Mouse (Mus musculus) testis, postnatal 10 days (tissue): Measurements from ENCODE around the gene Il22ra2.
A peak's percentile ranks its signal among the peaks of the same experiment; 100 is the strongest.

Experiments
- DNase-seq: peaks from one replicate; pipeline ENCODE4 v3.0.0; 2021; ENCODE audit warnings: low spot score

The Il22ra2 gene

DNA sequence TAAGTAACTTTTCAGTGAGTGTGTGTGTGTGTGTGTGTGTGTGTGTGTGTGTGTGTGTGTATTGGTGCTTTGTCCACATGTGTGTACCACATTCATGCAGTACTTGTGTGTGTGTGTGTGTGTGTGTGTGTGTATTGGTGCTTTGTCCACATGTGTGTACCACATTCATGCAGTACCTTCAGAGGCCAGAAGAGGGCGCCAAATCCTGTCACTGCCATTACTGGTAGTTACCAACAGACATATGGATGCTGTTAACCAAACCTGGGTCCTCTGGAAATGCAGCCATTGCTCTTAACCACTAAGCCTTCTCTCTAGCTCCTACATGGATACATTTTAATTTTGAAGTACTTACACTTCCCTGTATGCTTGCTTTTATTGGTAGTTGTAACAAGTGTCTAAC lies 20.3 kb upstream of the Il22ra2 start:
- DNase-seq: peak; percentile 75

DNA sequence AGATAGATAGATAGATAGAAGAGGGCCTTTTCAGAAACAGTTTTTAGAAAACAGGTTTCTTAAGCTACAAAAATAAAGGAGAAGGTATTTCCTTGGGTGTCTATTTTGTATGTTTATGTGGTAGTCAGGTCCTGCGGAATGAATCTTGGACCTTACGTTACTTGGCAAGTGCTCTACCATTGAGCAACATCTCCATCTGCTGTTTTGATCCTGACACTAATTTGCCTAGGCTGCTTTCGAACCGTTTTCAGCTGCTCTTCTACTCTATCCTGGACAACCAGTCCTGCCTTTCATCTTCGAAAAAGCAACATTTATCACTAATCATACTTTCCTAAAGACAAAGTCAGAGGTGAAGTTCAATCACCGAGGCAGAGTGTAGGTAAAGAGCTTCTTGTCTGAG lies 18.6 kb upstream of the Il22ra2 start:
- DNase-seq: no peak

DNA sequence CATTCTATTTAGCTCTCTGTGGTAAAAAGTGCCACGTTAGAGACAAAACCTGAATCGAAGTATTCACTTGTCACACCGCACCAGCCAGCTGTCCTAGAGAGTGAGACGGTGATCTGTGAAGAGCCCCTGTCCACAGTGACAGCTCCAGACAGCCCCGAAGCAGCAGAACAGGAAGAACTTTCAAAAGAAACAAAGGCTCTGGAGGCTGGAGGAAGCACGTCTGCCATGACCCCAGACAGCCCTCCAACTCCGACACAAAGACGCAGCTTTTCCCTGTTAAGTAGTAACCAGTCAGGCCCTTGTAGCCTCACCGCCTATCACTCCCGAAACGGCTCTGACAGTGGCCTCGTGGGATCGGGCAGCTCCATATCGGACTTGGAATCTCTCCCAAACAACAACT lies 12.7 kb upstream of the Il22ra2 start:
- no peak for DNase-seq

DNA sequence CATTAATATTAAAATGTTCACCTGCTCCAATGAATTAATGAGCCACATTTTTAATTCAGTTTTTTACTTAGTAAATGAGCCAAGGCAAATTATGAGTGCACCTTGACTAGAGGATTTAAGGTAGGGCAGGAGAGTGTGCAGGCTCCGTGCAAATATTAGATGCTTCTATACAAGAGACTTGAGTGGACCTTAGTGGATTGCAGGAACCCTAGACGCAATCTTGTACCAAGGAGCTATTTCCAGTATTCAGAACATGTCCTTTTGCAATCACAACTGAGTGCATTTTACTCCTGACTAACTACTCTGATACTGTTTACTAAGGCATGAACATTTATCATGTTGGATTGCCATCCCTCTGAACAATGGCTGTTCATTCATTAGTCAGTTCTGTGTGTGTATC lies 10.2 kb upstream of the Il22ra2 start:
- no peak for DNase-seq

DNA sequence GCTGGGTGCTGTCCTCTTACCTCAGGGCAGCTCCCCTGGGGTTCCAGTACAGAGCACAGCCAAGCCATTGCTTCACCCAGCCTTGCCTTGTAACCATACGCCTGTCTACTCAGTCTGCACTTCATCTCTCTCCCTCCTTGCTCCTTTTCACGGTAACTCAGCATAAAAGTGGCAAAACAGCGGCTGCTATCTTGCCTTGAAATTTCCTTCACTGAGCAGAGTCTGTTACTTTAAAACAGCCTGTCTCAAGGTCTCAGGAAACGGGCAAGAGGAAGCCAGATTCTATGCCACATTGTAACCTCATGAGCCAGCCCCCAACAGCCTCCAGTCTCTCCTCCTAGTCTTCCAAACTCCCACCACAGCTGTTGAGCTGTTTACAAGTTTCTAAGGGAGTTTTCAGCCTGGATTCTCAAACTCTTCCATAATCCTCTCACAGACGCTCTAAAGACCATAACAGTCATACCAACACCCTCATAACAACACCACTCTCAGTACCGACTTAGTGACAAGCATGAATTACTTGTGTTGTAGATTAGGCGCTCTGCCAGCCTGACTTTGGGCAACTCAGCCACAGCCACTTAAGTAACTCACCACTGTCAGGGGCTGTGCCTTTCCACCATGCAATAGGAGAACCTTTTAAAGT lies 8.6 kb upstream of the Il22ra2 start:
- DNase-seq: peak; percentile 58

DNA sequence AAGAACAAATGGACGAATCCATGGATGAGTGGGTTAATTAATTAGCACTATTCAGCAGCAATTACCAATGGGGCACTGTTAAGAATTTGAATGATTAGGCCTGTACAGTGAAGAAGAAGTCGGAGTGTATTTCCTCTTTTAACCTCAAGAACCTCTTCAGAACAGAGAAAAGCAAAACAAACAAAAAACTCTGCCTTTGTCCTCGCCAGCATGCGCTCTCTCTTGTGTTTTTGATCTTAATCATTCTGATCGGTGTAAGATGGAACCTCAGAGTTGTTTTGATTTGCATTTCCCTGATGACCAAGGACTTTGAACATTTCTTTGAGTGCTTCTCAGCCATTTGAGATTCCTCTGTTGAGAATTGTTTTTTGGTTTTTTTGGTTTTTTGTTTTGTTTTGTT lies 2.1 kb upstream of the Il22ra2 start:
- no peak for DNase-seq

DNA sequence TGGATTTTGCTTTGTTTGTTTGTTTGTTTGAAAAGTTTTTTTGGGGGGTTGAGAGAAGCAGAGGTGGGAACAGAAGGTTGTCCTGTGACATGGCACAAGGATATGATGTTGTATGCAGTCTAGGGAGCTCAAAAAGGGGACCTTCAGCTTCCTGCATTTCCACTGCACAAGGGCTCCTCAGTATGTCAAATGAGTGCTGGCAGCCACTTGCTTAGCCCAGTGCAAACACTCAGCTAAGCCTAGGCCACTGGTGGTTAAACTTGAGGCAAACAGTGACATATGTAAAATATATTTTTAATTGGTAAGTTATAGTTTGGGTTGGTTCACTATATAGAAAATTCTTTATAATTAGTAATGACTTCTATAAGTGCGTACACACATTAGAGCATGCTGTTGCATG lies 2.8 kb downstream of the Il22ra2 start:
- no peak for DNase-seq

DNA sequence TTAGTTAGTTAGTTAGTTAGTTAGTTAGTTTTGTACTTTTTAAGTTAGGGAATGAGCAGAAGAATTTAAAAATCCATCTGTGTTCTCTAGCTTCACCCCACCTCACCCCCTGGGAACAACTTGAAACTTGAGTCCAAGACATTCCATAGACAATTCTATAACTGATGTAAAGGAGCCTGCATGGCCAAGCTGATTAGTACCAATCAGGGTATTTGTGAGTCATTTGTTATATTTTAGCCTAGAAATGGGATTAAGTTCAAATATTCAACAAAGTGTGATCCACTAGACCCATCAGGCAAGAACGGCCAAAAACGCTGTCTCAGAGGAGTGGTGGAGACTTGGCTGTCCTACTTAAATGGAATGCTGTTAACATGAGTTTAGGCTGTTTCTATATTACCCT lies 5.5 kb downstream of the Il22ra2 start:
- no peak for DNase-seq

DNA sequence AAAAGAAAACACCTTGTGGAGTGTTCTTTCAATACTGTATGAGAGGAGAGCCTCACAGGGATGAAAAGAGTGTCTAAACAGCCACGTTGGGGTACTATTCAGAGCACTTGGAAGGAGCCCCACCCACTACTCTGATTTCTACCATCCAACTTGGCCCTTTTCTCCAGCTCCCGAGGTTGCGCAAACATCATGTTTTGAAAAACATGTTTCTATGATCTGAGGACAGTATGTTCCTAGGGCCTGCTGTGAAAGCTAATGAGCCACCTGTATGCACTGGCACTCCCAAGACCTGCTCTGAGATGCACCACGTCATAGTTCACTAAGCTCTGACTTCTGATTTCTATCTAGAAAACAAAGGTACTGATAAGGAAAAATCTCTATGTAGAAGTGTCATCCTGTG lies 6.0 kb downstream of the Il22ra2 start:
- no peak for DNase-seq

DNA sequence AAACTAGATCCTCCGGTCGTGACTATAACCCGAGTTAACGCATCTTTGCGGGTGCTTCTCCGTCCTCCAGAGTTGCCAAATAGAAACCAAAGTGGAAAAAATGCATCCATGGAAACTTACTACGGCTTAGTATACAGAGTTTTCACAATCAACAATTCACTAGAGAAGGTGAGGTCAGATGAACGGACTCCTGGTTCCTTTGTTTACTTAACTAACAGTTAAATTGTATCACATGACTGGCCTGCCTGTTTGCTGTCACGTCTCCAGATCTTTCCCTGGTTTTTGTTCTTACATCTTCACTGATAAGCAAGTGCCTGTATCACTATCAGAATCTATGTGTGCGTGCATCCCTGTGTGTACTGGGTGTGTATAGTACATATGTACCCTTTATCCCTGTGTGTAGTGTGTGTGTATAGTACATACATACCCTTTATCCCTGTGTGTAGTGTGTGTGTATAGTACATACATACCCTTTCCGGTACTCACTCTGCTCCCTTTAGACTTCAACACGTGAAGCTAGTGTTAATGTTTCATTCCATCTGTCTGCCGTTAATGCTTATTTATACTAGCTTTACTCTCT lies 9.9 kb downstream of the Il22ra2 start:
- no peak for DNase-seq

DNA sequence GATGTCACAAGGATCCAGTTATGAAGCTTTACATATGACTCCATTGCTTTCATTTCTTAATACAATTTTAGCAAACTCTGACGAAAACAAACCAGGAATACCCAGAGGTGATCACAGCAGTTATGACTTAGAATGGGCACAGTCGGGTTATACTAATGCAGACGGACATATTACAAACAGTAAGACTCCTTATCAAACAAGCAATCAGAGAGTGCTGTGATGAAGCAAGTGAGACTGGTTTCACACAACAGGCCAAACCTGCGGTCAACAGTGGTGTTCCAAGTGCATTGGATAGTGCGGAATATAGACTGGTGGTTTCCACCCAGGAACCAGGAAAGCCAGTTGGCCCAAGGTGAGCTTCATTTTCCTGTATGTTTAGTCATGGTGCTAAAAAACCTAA lies 17.1 kb downstream of the Il22ra2 start:
- no peak for DNase-seq

DNA sequence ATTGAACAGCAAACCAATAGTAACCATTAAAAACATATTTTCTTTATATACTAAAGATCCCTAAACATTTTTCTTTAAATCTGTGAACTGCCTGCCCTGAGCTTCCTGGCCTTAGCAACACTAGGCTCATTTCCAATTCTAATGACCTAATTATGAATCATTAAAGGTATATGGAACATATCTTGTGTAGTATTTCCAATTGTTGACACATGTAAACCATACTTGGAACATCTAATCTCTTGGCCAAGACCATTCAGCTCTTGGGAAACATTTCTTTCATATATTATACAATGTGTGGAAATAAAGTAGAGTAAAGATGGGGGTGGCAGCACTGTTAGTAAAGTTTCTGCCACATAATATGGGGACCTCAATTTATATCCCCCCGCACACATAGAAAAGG lies 17.8 kb downstream of the Il22ra2 start:
- DNase-seq: no peak

DNA sequence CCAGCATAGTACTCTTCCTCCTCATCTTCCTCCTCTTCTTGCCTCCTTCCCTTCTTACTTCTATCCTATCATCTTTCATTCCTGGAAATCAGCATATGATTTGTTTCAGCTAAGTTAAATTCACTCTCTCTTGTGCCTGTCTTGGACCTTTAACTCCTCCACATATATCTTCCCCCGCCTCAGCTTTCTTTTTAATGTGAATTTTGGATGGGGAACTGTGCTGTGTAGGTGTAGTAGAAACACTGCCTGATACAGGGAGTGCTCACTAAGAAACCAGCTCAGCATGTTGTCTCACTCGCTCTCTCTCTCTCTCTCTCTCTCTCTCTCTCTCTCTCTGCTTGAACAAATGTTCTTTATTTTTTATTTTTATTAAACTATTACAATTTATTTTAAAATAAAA lies 23.3 kb downstream of the Il22ra2 start:
- DNase-seq: no peak

DNA sequence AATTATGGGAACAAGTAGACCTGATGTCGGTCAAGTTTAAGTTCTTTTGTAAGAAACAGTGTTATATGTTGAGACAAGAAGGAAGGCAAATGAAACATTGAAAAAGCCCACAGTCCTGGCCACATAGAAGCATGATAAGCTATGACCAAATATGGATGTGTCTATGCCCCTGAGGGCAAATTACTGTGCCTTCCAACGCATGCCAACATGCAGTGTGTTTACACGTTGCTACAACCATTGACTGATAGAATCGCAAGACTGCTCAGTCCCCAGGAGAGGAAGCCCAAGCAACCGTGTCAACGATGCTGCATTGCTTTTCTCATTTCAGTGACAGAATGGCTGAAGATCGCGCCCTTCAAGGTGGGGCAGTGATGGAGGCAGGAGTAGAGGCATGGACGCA lies 35.6 kb downstream of the Il22ra2 start:
- DNase-seq: no peak

DNA sequence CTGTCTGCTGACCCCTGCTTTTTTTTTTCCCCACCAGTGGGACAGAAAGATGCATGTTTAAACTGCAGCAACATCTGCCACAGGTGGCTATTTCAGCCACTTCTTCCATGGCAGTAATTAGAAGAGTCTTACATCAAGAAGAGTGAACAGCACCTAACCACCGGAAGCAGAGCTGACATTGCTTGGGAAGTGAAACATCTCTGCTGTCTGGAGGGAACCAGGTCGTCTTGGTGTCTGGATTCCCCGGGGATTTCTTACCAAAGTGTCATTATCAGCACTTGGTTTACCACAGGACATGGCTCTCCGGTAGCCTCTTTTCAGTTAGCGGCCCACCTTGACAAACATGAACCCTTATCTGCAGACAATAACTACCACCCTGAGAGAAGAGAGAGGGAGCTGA lies 38.2 kb downstream of the Il22ra2 start:
- DNase-seq: no peak

DNA sequence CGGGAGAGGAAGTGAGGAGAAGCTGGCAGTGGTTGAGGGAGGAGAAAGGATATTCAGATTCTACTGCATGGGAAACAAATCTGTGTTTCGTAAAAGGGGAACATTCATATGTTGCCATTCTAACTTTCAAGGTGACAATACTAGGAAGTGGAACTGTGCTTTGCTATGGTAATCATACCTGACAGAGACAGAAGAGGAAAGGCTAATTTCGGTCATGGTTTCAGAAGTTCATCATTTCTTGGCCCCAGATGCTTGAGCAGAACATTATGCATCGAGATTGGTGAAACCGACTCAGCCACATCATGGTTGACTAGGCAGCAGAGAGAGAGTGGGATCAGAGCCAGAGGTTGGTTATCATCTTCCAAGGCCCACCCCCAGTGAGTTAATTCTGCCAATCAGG lies 47.2 kb downstream of the Il22ra2 start:
- no peak for DNase-seq

DNA sequence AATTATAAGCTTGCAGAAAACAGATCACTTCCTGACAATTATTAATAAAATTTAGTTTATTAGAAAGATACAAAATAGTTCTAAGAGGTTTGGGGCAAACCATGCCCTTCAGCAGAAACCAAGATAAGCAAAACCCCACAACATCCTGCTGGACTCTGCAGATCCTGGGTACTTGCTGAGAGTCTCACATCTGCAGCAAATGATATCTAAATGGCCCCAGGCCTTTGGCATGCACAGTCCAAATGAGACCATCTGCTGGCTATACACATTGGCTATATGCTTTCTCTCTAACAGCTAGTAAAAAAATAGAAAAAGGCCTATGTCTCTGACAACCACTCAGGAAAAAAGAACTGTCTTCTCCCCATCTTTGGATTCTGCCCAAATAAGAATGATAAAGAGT lies 50.2 kb downstream of the Il22ra2 start:
- DNase-seq: no peak

DNA sequence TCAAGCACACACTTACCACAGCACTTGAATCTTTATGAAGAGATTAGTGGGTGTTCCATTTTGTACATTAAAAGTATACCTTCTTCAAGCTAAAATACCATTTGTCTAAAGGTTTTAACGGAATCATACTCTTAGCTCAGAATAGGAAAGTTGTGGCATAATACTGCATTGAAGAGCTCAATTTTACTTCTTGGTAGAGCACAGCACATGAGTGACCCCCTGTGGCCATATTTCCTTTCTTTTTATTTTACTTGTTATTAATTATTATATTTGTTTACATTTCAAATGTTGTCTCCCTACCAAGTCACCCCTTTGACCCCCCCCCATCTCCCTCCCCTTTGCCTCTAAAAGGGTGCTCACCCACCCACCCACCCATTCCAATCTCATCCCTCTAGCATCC lies 51.3 kb downstream of the Il22ra2 start:
- DNase-seq: no peak
